Mouse (Mus musculus) kidney, postnatal 4 days (tissue): ENCODE data around the gene Smtn.

Experiments used
- DNase-seq, 2 experiments: peaks; one replicate each; pipeline ENCODE4 v3.0.0; 2021; ENCODE audit warnings: mixed read lengths in 2 of 2

Smtn gene

GRCm38 (mm10) chr11:3546242-3546562, 5.8 kb upstream of the Smtn start:
- DNase-seq, result no peak

DNA sequence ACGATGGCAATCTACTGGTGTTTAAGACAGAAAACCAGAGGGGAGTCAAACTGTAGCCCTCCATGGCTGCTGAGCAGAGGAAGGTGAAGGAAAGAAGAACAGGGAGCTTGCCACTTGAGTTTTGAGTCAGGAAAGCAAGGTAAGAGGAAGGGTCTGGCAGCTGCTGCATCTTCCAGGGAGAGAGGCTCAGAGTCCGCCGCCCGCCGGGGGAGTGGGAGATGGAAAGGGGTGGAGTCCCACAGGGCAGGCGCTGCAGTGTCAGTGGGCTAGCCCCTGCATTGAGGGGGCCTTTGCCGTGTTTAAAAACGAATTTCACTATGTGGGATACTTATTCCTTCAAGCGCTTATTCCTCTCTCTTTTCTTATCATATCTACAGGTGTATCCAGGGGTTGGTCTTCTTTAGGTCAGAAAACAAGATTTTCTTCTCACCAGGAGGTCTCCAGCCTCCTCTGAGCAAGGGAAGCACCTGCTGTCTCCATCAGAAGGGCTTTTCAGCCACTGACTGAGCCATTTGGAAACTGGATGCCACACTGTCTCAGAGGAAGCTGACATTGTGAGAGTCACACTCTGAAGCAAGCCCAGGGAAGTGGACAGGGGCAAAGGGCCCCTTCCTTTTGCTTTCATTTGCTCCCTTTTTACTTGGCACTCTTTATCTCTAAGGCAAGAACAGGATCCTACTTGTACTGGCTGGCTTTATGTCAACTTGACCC, 5.3 kb upstream of the Smtn start:
- DNase-seq, result no peak

DNA sequence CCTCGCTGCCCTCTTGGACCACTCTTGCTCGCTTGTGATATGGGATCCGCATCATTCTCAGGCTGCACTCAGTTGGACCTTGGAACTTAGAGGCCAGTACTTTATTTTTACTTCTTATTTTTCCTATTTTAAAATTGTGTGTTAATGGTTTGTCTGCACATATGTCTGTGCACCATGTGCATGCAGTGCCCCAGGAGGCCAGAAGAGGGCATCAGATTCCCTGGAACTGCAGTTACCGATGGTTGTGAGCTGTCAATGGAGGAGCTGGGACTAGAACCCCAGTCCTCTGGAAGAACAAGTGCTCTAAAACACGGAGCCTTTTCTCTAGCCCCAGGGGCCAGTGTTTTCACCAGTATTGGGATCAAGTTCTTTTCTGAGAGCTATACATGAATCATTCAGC, 4.0 kb upstream of the Smtn start:
- no peak for DNase-seq

- DNase-seq, result no peak
Observed at GRCm38 (mm10) chr11:3543001-3543400, 2.6 kb upstream of the Smtn start.

DNA sequence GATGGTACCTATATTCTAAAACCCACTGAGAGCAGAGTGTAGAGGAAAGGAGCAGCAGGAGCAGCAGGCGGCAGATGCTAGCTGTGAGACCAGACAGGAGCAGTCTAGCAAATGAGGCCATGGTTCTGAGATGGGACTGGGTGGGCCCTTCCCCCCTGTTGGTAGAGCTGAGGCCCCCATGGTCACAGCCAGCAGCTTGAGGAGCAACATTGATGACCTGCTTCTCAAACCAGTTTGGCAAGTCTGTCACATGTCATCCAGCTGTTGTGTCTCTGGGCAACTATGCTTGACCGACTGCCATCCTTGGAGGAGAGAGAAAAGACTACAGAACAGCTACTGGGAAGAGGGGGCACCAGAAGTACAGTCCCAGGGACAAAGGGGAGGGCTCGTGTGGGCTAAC, 1.5 kb upstream of the Smtn start:
- no peak for DNase-seq

- no peak for DNase-seq
Observed at GRCm38 (mm10) chr11:3539826-3540196, 601 bp downstream of the Smtn start.

- DNase-seq, result peak; percentile 90 to 95
Observed at GRCm38 (mm10) chr11:3539111-3539825, 1.1 kb downstream of the Smtn start.

DNA sequence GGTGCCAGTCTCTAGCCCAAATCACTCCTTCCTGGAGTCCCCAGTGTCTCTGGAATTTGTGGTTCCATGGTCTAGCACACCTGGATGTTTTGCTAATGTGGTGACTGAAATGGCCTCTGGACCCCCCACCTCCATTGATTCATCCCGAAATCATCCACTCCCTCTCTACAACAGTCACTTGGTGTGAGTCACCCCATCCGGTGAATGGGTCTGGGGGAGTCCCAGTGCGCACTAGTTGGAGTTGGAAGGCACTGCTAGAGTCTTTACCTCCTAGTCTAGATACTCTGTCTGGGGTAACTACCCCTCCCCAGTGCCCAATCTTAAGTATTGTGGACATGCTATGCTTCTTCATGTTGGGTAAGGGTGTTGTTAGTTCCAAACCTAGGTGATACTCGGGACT, 2.1 kb downstream of the Smtn start:
- DNase-seq, result no peak

GRCm38 (mm10) chr11:3537711-3538110, 2.7 kb downstream of the Smtn start:
- DNase-seq, result no peak

GRCm38 (mm10) chr11:3536745-3537333, 3.6 kb downstream of the Smtn start:
- peak; percentile 68 to 85 for DNase-seq

GRCm38 (mm10) chr11:3536082-3536481, 4.3 kb downstream of the Smtn start:
- DNase-seq, result no peak

DNA sequence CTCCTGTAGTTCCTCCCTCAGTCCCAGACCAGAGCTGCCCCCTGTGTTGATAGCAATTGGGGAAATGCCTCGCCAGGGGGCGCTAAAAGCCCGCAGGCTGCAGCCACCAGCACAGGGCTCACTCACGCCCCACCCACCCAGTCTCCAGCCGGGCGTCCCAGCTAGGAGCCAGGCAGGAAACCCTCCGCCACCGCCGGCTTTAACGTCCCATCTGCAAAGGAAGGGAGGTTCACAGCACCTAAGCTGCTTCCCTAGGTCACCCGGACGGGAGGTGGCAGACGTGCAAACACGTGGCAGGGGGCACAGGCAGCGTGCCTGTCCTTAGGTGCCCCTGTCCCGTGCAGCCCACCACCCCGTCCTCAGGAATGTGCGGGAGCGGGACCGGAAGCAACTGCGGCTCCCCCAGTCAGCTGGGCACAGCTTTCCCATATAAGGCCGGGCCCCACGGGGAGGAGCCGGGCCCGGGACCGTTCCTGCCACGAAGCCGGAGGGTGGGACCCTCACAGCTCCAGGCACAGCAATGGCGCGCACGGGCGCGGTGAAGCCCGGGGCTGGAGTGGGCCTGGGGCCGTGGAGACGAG, 4.9 kb downstream of the Smtn start:
- DNase-seq, result peak; percentile 99

DNA sequence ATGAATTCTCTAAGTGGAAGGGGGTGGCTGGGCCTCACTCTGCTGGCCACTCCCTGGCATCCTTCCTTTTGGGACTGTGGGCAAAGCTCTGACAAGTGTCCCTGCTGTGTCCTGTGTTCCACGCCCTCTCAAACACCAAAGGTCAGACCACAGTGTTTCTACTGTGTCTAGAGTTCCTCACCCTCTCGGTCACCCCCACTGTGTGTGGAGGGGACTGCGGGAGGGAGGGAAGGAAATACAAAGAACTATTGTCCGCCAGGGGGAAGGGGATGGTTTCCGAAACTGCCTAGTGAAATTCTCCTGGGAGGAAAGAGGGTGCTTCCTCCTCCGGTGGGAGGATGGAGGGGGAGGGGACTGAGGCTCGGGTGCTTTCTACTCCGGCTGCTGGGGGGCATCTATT, 5.5 kb downstream of the Smtn start:
- DNase-seq, result no peak

DNA sequence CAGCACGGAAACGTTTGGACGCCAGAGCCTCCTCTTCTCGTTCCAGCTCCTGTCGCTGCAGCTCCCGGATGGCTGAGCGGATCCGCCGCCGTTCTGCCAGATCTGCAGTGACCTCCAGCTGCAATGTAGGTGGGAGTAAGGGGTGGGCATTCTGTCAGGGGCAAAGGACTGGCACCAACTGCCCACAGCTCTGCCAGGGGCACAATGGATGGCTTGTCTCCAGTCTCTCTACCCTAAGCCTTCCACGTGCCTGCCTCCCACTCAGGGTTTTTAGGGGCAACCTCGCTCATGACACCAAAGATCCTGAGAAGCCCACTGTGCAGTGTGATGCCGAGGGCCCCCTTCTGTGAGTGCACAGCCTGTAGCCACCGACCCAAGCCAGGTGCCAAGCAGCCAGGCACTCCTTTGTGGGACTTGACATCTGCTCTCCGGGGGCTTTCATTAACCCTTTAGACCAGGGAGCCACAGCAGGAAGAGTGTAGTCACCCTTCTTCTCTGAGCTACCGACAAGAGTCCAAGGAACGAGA, 6.9 kb downstream of the Smtn start:
- DNase-seq, result no peak

DNA sequence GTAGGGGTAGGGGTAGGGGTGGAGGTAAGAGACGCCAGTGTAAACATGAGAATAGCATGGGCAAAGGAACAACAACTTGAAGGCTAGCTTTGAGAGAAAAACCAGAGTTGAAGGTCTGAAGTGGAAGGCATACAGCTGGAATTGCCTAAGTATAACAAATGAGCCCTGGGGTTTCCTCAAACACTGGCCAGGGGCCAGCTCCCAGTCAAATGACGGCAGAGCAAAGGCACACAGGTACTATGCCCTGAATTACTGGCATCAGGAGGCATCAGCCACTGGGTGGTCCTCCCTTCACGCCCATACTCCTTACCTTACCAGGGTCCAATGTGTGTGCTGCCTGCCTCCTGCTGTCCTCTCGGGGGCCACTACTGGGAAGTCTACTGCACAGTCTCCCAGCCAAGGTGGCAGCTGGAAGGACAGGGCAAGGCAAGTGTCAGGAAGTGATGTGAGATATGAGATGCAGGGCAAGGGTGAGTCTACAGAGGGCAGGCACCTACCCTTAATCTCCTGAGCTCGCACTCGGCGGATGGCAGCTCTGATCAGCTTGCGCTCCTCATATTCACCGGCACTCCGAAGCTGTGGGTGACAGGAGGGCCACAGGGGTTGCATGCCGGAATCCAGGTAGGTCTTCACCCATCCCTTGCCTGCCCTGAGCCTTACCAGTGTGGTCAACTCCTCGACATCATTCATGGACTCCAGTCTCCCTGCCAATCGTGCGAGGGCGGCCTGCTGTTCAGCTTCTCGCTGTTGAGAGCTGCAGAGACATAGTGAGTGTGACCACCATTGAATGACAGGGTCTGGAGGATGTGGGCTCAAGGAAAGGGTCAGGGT, 8.1 kb downstream of the Smtn start:
- DNase-seq, result no peak

GRCm38 (mm10) chr11:3531634-3532033, 8.8 kb downstream of the Smtn start:
- no peak for DNase-seq

GRCm38 (mm10) chr11:3530731-3531130, 9.7 kb downstream of the Smtn start:
- DNase-seq, result no peak

DNA sequence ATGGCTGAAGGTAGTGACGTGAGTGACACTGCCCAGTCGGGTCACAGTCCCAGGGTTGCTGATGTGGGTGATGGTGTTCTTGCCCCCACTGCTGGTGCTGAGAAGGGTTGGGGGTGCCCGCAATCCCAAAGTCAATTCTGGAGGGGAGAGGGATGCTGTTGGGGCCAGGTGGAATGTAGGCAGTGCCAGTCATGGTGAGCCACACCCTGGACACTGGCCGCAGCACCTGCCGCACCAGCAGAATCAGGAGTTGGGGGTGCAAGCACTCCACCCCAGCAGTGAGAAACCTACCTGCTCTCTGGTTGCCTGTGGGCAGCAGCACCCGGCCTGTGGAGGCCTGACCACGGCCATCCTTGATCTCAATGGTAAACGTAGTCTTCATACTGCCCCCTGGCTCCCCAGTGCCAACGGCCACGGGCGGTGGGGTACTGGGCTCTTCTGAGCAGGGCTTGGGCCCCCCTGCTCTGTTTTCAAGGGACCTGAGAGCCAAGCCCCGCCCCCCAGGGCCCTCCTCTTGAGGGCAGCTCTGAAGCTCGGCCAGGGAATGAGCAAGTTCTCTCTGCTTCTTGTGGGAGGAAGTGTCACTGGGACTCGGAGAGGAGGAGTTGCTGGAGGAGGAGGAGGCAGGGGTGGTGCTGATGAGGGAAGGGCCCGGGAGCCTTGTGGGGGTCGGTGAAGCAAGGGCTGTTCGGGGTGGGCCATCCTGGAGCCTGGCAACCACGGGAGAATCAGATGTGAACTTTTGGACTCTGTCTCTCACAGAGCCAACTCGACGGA, 10.7 kb downstream of the Smtn start:
- peak in 1 of 2 experiments; percentile 67 for DNase-seq

DNA sequence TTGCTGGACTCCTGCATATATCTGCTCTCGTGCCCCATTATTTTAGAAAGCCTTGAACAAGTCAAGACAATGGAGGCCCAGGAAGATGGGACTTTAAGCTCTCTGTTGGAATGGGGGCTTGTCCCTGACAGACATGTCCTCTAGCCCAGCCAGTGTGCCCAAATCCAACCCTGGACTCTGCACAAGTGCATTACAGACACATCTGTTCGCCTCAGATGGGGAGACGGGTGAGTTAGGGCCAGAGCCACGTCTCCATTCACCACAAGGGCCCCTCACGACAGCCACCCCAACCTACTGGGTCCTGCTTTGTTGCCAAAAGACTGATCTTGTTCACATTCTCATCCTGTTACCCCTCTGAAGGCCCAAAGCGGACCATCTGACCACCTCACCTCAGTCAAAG, 12.2 kb downstream of the Smtn start:
- DNase-seq, result no peak

- no peak for DNase-seq
Observed at GRCm38 (mm10) chr11:3527766-3528165, 12.6 kb downstream of the Smtn start.

DNA sequence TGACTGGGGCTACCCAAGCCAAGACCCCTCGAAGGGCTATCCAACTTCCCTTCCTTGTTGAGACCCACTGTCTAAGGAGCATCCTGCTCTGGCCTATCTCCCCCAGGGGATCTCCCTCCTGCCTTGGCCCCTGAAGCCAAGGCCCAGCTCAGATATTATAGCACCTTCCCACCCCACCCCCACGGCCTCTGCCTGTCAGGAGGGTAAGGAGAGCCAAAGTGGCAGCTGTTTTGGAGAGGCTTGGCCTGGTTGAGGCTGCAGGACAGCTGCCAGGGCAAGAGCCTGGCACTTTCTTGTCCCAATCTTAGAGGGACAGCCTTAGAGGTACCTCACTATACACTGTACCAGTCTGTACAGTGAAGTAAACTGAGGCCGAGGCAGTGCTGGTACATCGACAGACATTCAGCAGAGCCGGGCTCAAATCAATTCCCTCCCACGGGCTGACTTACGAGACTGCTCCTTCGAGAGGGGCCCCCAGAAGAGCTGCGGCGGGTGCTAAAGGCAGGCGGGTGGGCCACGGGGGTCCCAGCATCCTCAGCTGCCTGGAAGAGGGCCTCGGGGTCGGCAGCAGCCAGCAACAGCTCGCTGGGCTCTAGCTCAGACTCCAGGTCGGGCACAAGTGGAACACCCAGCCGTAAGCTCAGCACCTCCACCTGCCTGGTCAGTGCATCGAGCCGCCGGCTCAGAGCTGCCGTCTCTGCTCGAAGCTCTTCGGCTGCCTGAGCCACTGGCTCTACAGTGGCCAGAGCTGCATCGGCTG, 13.3 kb downstream of the Smtn start:
- DNase-seq, result no peak
